Mouse (Mus musculus) cortical plate, adult 2 months (tissue): ENCODE data around the gene Ncaph.
"Not testable (repeated sequence)": the region's sequence is repeated elsewhere in the genome, so short reads cannot be mapped to it uniquely, and the experiment has no call there.

Experiments used
- CTCF ChIP-seq: fragments of 200-500 bp; IDR thresholded peaks from 2 replicates; pipeline ENCODE4 v1.5.1; 2011; ENCODE audit warnings: mild to moderate bottlenecking, control low read depth, low read length; ENCODE audit not compliant: insufficient read depth; ENCODE audit errors: extremely low read depth
- POLR2A ChIP-seq: fragments of 200-500 bp; IDR thresholded peaks from 2 replicates; pipeline ENCODE4 v1.6.1; 2011; ENCODE audit warnings: mild to moderate bottlenecking, low read length, control low read depth; ENCODE audit not compliant: insufficient read depth; ENCODE audit errors: extremely low read depth

- TF ChIP-seq CTCF, POLR2A: not testable (repeated sequence)
Measured at GRCm38 (mm10) chr2:127079066-127079465, 54.7 kb downstream of the Ncaph start.
